Mouse (Mus musculus) stomach, embryonic 14.5 days (tissue): ENCODE data around the gene Ppox. TPM values are rescaled to one million over a fixed set of nuclear protein-coding genes. Genes with fewer than 3 reads are reported as not detected.
A peak's percentile ranks its signal among the peaks of the same experiment; 100 is the strongest.

Experiments
- ATAC-seq: fragments of 200-750 bp; cut with Nextera tagmentation; 2 replicates; pipeline ENCODE4 v1.8.0; 2017; ENCODE audit warnings: low read depth, moderate TSS enrichment; ENCODE audit not compliant: insufficient number of reproducible peaks, insufficient read depth, low FRiP score
- H3K27ac ChIP-seq: fragments of 300-500 bp; sonication (generic); 2 replicates; pipeline ENCODE4 v1.5.1; 2014; ENCODE audit warnings: mild to moderate bottlenecking, low read length, moderate library complexity, mixed read lengths
- H3K27me3 ChIP-seq: fragments of 300-500 bp; sonication (generic); 2 replicates; pipeline ENCODE4 v1.6.1; 2014; ENCODE audit warnings: low read length, control low read depth, mixed read lengths; ENCODE audit not compliant: control insufficient read depth, insufficient read depth
- H3K36me3 ChIP-seq: fragments of 300-500 bp; sonication (generic); 2 replicates; pipeline ENCODE4 v1.6.1; 2014; ENCODE audit warnings: mild to moderate bottlenecking, control low read depth, low read length, moderate library complexity, mixed read lengths; ENCODE audit not compliant: control insufficient read depth, insufficient read depth
- H3K4me1 ChIP-seq: fragments of 300-500 bp; sonication (generic); 2 replicates; pipeline ENCODE4 v1.6.1; 2014; ENCODE audit warnings: low read length, control low read depth, mixed read lengths; ENCODE audit not compliant: control insufficient read depth, insufficient read depth
- H3K4me2 ChIP-seq: fragments of 300-500 bp; sonication (generic); replicated peaks from 2 replicates; pipeline ENCODE4 v1.6.1; 2014; ENCODE audit warnings: low read depth, low read length, control low read depth
- H3K4me3 ChIP-seq: fragments of 300-500 bp; sonication (generic); 2 replicates; pipeline ENCODE4 v1.5.1; 2014; ENCODE audit warnings: low read depth, low read length, control low read depth
- H3K9ac ChIP-seq: fragments of 300-500 bp; sonication (generic); replicated peaks from 2 replicates; pipeline ENCODE4 v1.6.1; 2014; ENCODE audit warnings: low read depth, mild to moderate bottlenecking, control low read depth, low read length, moderate library complexity, mixed read lengths
- H3K9me3 ChIP-seq: fragments of 300-500 bp; sonication (generic); 2 replicates; pipeline ENCODE4 v1.6.1; 2016; ENCODE audit warnings: low read depth, low read length, control low read depth; ENCODE audit not compliant: control insufficient read depth
- WGBS: fragments of 180-500 bp; shearing (Covaris S2); extraction: QIAGEN DNeasy Blood & Tissue Kit; methylation state at CpG from one replicate; pipeline ENCODE4 v1.1.7; 2014; 5-methylcytosine and 5-hydroxymethylcytosine counted together
- polyA plus RNA-seq: library from polyadenylated mRNA; unstranded; fragments of >200 nt; fragmentation: Nextera tagmentation; extraction: Ambion mirVana; gene quantifications from 2 replicates; pipeline ENCODE4 v1.2.1, GENCODE M21; 2014

Gene Ppox
- polyA plus RNA-seq, 1 experiment from 2014 or later: 56.7 TPM

GRCm38 (mm10) chr1:171239992-171240744, 40.8 kb downstream of the Ppox start:
- no peak overlapping the region for H3K27ac ChIP-seq
- WGBS: 71% methylated on average over 15 of the region's 15 CpGs
- no peak for ATAC-seq

GRCm38 (mm10) chr1:171238463-171238862, 42.5 kb downstream of the Ppox start:
- Histone ChIP-seq H3K4me2 (no peak overlapping the region), H3K9ac (no peak overlapping the region), H3K4me3 (no peak overlapping the region), H3K9me3 (no peaks in the 10 kb centered on the region), H3K27me3 (no peaks in the 10 kb centered on the region), H3K4me1 (no peaks in the 10 kb centered on the region; the same call in 1 of the 2 replicates), H3K27ac (no peak overlapping the region), H3K36me3 (peaks cover 90% of the 10 kb centered on the region)
- 66% methylated on average over 14 of the region's 14 CpGs for WGBS
- no peak for ATAC-seq

More at GRCm38 (mm10) chr1:171239992-171240744, 40.8 kb downstream of the Ppox start:
- H3K4me2 ChIP-seq: no peak overlapping the region
- H3K4me3 ChIP-seq: no peak overlapping the region
- H3K27me3 ChIP-seq: no peaks in the 10 kb centered on the region
- no peaks in the 10 kb centered on the region for H3K9me3 ChIP-seq
- peaks cover 80% of the 10 kb centered on the region for H3K36me3 ChIP-seq
- no peak overlapping the region for H3K9ac ChIP-seq
- no peaks in the 10 kb centered on the region; the same call in 1 of the 2 replicates for H3K4me1 ChIP-seq

- H3K4me3 ChIP-seq: no peak overlapping the region
- no peaks in the 10 kb centered on the region; the same call in 1 of the 2 replicates for H3K4me1 ChIP-seq
- no peak overlapping the region for H3K27ac ChIP-seq
- H3K9ac ChIP-seq: no peak overlapping the region
- no peak for ATAC-seq
- H3K9me3 ChIP-seq: no peaks in the 10 kb centered on the region
- H3K36me3 ChIP-seq: peaks cover 82% of the 10 kb centered on the region
- H3K27me3 ChIP-seq: no peaks in the 10 kb centered on the region
- WGBS: 54% methylated on average over 6 of the region's 6 CpGs
- no peak overlapping the region for H3K4me2 ChIP-seq
Measured at GRCm38 (mm10) chr1:171237438-171237837, 43.5 kb downstream of the Ppox start.

- H3K27me3 ChIP-seq: no peaks in the 10 kb centered on the region
- H3K27ac ChIP-seq: no peak overlapping the region
- H3K9ac ChIP-seq: no peak overlapping the region
- H3K4me2 ChIP-seq: no peak overlapping the region
- H3K4me3 ChIP-seq: no peak overlapping the region
- 89% methylated on average over 4 of the region's 4 CpGs for WGBS
- no peaks in the 10 kb centered on the region for H3K9me3 ChIP-seq
- H3K4me1 ChIP-seq: no peaks in the 10 kb centered on the region; the same call in 1 of the 2 replicates
- ATAC-seq: no peak
- H3K36me3 ChIP-seq: peaks cover 69% of the 10 kb centered on the region
Measured at GRCm38 (mm10) chr1:171235791-171236190, 45.2 kb downstream of the Ppox start.

- H3K4me3 ChIP-seq: no peak overlapping the region
- H3K9me3 ChIP-seq: no peaks in the 10 kb centered on the region
- H3K9ac ChIP-seq: no peak overlapping the region
- no peak overlapping the region for H3K4me2 ChIP-seq
- WGBS: 87% methylated on average over 4 of the region's 4 CpGs
- no peak overlapping the region for H3K27ac ChIP-seq
- no peak for ATAC-seq
- no peaks in the 10 kb centered on the region for H3K27me3 ChIP-seq
- no peaks in the 10 kb centered on the region for H3K4me1 ChIP-seq
- peaks cover 61% of the 10 kb centered on the region for H3K36me3 ChIP-seq
Measured at GRCm38 (mm10) chr1:171234538-171234937, 46.4 kb downstream of the Ppox start.

- H3K4me1 ChIP-seq: no peaks in the 10 kb centered on the region
- no peak within 1 kb of the TSS for H3K4me2 ChIP-seq
- no peak for ATAC-seq
- no peaks in the 10 kb centered on the region for H3K9me3 ChIP-seq
- no peak within 1 kb of the TSS for H3K4me3 ChIP-seq
- WGBS: 89% methylated on average over 14 of the region's 14 CpGs
- H3K9ac ChIP-seq: no peak within 1 kb of the TSS
- no peak within 1 kb of the TSS; the same call in 1 of the 2 replicates for H3K27ac ChIP-seq
- no peaks in the 10 kb centered on the region for H3K27me3 ChIP-seq
- peaks cover 57% of the 10 kb centered on the region for H3K36me3 ChIP-seq
Measured at GRCm38 (mm10) chr1:171234126-171234525, 46.9 kb downstream of the Ppox start, which contains the start of gene Fcer1g. TSS of gene Fcer1g (minus strand) at chr1:171234365.

- H3K27me3 ChIP-seq: no peaks in the 10 kb centered on the region
- H3K4me1 ChIP-seq: no peaks in the 10 kb centered on the region
- ATAC-seq: no peak
- H3K4me2 ChIP-seq: no peak overlapping the region
- H3K27ac ChIP-seq: no peak overlapping the region; the same call in 1 of the 2 replicates
- 85% methylated on average over 12 of the region's 12 CpGs for WGBS
- peaks cover 46% of the 10 kb centered on the region for H3K36me3 ChIP-seq
- no peak overlapping the region for H3K9ac ChIP-seq
- H3K9me3 ChIP-seq: no peaks in the 10 kb centered on the region
- H3K4me3 ChIP-seq: no peak overlapping the region
Measured at GRCm38 (mm10) chr1:171232800-171233730, 47.9 kb downstream of the Ppox start.

- no peak for ATAC-seq
- peaks cover 39% of the 10 kb centered on the region for H3K36me3 ChIP-seq
- H3K4me3 ChIP-seq: no peak overlapping the region
- H3K27me3 ChIP-seq: no peaks in the 10 kb centered on the region
- H3K9me3 ChIP-seq: no peaks in the 10 kb centered on the region
- H3K9ac ChIP-seq: no peak overlapping the region
- H3K27ac ChIP-seq: 0 out of 2 replicates have a peak overlapping the region, but pooled peaks have one; percentile 6
- 83% methylated on average over 5 of the region's 5 CpGs for WGBS
- no peaks in the 10 kb centered on the region for H3K4me1 ChIP-seq
- H3K4me2 ChIP-seq: no peak overlapping the region
Measured at GRCm38 (mm10) chr1:171232348-171232747, 48.6 kb downstream of the Ppox start.
